Mouse (Mus musculus): ENCODE results near the gene Fam205a1.
"Not testable (repeated sequence)": the region's sequence is repeated elsewhere in the genome, so short reads cannot be mapped to it uniquely, and the experiment has no call there.

The Fam205a1 gene

DNA sequence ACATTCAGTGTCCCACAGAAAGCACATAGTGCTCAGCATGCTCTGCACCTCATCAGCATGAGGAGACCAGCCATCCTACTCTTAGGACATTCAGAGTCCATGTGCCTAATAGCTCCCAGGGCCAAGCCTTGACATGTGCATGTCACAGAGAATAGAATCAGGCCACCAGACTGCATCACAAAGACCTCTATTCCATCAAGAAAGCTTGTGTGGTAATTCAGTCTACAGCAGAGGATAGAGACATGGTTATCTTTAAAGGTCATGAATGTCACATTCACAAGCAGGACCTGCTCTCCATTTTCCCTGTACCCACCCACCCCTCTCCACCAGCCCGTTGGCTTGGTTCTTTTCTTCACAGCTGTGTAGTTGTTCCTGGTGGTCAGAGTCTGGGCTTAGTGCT, at the start of gene Fam205a1:
Fam205a1 (minus strand) TSS at position 101 of the 400 bp plus-strand sequence.
- in situ Hi-C loops (cut with MboI; ENCODE audit: low pct_unique_long_range_greater_than_20kb in 1 of 2, low sequenced_read_pairs in 2 of 2, unreplicated experiment in 1 of 2), result not testable (repeated sequence)

DNA sequence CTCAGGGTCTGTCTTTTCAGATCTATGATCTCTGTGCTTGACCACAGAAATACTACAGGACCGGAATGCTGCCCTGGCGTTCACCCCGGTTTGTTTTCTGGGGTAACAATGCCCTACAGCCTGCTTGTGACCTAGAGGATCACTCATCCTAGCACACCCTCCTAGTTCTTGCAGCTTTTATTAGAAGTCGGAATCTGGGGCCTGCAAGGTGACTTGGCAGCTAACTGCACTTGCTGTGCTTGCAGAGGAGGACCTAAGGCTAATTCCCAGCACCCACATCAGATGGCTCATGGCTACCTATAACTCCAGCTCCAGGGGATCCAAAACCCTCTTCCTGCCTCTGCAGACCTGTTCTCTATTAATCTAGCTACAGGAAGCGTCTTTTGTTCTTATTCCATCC, 49.0 kb upstream of the Fam205a1 start:
- in situ Hi-C loops (cut with MboI; ENCODE audit: low pct_unique_long_range_greater_than_20kb in 1 of 2, low sequenced_read_pairs in 2 of 2, unreplicated experiment in 1 of 2), result no loop called here

GRCm38 (mm10) chr4:42902174-42902573, 48.5 kb upstream of the Fam205a1 start:
- in situ Hi-C loops (cut with MboI; ENCODE audit: low pct_unique_long_range_greater_than_20kb in 1 of 2, low sequenced_read_pairs in 2 of 2, unreplicated experiment in 1 of 2), result no loop called here

DNA sequence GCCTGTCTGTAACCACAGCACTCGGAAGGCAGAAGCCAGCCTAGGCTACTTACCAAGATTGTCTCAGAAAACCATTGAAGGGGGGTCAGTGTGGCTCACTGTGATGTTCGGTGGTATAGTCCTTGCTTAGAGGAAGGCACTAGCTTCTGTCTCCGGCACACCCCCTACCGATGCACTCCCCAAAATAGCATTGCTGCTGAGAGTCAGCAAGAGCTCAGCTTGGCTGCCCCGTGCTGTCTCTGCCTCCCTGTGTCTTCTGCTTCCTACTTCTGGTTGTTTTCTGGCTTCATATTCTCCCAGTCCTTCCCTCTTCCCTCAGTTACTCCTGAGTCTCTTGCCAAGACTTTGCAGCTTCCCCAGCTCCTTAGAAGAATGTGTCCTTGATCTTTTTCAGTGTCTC, 47.2 kb upstream of the Fam205a1 start:
- in situ Hi-C loops (cut with MboI; ENCODE audit: low pct_unique_long_range_greater_than_20kb in 1 of 2, low sequenced_read_pairs in 2 of 2, unreplicated experiment in 1 of 2), result no loop called here

- in situ Hi-C loops (cut with MboI; ENCODE audit: low pct_unique_long_range_greater_than_20kb in 1 of 2, low sequenced_read_pairs in 2 of 2, unreplicated experiment in 1 of 2), result no loop called here
Measured at GRCm38 (mm10) chr4:42898914-42899313, 45.2 kb upstream of the Fam205a1 start.

GRCm38 (mm10) chr4:42895118-42895517, 41.4 kb upstream of the Fam205a1 start:
- in situ Hi-C loops (cut with MboI; ENCODE audit: low pct_unique_long_range_greater_than_20kb in 1 of 2, low sequenced_read_pairs in 2 of 2, unreplicated experiment in 1 of 2), result no loop called here

- in situ Hi-C loops (cut with MboI; ENCODE audit: low pct_unique_long_range_greater_than_20kb in 1 of 2, low sequenced_read_pairs in 2 of 2, unreplicated experiment in 1 of 2), result no loop called here
Measured at GRCm38 (mm10) chr4:42891176-42891575, 37.5 kb upstream of the Fam205a1 start.

- in situ Hi-C loops (cut with MboI; ENCODE audit: low pct_unique_long_range_greater_than_20kb in 1 of 2, low sequenced_read_pairs in 2 of 2, unreplicated experiment in 1 of 2), result no loop called here
Measured at GRCm38 (mm10) chr4:42888806-42889205, 35.1 kb upstream of the Fam205a1 start.

GRCm38 (mm10) chr4:42886926-42887325, 33.2 kb upstream of the Fam205a1 start:
- in situ Hi-C loops (cut with MboI; ENCODE audit: low pct_unique_long_range_greater_than_20kb in 1 of 2, low sequenced_read_pairs in 2 of 2, unreplicated experiment in 1 of 2), result no loop called here

DNA sequence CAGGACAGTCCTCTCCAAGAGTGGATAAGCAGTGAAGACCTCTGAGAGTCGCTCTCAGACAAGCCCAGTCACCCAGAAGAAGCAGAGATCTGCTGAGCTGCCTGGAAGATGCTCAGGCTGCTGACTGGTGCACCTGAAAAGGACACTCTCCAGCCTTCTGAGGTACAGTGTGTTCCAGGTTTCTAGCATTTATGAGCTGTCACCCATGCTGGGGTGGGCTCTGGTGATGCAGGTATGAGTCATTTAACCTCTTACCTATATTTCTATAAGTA, 26.9 kb upstream of the Fam205a1 start:
- in situ Hi-C loops (cut with MboI; ENCODE audit: low pct_unique_long_range_greater_than_20kb in 1 of 2, low sequenced_read_pairs in 2 of 2, unreplicated experiment in 1 of 2), result no loop called here

DNA sequence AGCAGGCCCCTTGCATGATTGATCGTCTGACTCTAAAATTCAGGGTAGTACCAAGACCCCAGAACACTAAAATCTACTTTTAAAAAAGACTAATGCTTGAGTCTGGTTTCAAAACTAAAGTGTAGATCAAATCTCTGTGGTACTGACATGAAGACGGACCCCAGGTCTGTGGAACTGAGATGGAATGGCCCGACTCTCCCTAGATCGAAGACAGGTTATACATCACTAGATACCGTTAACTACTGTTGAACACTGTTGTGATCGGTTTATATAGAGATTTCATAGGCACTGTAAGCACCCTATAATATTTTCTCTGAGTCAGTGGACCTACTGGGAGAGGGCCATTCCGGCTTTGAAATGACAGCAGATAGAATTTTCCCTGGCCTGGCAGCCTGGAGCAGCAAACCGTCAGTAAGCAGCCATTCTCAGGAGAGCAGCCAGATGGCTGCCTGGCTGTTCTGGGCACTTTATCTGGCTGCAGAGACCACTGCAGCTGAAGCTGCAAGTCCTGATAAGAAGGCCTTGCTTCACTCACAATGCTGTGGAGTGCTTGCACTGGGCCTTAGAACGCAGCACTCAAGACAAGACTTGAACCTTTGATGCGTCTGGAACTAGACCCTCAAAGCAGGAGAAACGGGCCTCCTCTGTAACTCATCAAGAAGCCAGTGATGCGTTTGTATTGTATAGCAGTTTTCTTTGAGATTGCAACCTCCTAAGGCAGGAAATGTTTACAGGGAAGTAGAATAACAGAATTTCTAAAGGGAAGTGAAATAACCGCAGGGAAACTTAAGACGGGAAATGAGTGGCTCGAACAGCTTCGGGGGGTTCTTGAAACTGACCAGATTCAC, 26.4 kb upstream of the Fam205a1 start:
- in situ Hi-C loops (cut with MboI; ENCODE audit: low pct_unique_long_range_greater_than_20kb in 1 of 2, low sequenced_read_pairs in 2 of 2, unreplicated experiment in 1 of 2), result loop anchor here in 1 of 2 experiments (5.0 kb wide), 1 partner anchor 82 kb away; no protein-coding TSS in a partner anchor

DNA sequence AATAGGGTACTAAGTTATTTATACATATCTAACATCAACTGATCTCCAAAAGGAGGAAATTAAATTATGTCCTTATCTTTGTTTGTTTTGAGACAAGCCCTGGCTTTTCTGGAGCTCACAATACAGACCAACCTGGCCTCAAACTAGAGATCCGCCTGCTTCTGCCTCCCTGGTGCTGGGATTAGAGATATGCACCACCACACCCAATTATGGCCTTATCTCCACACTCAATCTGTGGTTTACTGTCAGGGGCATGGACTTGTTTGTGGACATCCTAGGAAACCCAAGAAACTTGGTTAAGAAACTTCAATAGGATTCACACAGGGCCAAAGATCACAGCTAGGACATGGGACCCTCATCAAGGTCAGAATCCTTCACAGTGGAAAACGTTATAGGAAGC, 24.0 kb upstream of the Fam205a1 start:
- in situ Hi-C loops (cut with MboI; ENCODE audit: low pct_unique_long_range_greater_than_20kb in 1 of 2, low sequenced_read_pairs in 2 of 2, unreplicated experiment in 1 of 2), result loop anchor here in 1 of 2 experiments (5.0 kb wide), 1 partner anchor 85 kb away; no protein-coding TSS in a partner anchor

DNA sequence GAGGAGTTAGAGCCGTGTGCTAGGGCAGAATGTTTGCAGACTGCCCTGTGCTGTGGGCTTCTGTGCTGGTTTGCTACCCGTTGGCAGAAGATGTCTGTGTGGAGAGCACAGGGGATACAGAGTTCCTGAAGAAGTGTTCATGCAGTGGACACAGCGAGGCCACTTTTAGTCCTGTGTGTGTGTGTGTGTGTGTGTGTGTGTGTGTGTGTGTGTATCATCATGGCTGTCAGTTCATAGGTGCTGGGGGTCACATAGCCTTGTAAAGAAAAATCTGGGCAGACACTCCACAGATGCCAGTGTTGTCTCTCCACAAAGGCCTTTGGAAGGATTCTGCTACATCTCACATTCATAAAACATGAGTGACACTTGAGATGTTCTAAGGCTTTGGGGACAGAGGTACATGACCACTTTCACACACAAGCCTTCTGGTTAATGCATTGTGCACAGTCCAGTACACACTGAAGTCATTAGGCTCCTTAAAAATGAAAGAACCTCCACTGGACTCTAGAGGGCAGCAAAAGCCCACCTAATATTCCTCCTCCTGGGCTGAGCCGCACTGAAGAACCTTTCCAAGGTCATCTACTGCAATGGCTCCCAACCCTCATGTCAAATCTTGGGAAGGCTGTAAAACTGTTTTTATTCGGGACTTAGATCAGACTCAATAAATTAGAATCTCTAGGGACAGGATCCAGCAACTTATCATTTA, 23.1 kb upstream of the Fam205a1 start:
- in situ Hi-C loops (cut with MboI; ENCODE audit: low pct_unique_long_range_greater_than_20kb in 1 of 2, low sequenced_read_pairs in 2 of 2, unreplicated experiment in 1 of 2), result loop anchor here in 1 of 2 experiments (5.0 kb wide), 1 partner anchor 86 kb away; no protein-coding TSS in a partner anchor

DNA sequence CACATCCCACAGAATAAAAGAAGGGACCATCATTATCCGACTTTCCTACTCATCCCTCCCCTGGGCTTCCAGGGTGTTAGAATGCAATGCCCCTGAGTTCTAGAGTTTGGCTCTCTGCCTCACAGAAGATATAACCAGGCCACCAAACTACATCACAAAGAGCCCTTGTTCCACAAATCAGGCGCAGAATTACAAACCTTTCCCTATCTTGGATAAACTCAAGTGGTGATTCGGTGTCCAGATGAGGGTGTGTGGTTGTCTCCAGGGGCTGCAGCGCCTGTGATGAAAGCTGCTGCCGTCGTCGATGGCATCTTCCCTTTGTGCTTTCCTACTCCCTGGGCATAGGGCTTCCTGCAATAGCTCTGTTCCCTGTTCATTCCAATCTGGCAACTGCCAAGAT, 20.4 kb upstream of the Fam205a1 start, which contains the start of gene Fam205c:
Fam205c (minus strand) TSS at position 101 of the 400 bp plus-strand sequence.
- in situ Hi-C loops (cut with MboI; ENCODE audit: low pct_unique_long_range_greater_than_20kb in 1 of 2, low sequenced_read_pairs in 2 of 2, unreplicated experiment in 1 of 2), result loop anchor here in 1 of 2 experiments (5.0 kb wide), 1 partner anchor 88 kb away; no protein-coding TSS in a partner anchor

DNA sequence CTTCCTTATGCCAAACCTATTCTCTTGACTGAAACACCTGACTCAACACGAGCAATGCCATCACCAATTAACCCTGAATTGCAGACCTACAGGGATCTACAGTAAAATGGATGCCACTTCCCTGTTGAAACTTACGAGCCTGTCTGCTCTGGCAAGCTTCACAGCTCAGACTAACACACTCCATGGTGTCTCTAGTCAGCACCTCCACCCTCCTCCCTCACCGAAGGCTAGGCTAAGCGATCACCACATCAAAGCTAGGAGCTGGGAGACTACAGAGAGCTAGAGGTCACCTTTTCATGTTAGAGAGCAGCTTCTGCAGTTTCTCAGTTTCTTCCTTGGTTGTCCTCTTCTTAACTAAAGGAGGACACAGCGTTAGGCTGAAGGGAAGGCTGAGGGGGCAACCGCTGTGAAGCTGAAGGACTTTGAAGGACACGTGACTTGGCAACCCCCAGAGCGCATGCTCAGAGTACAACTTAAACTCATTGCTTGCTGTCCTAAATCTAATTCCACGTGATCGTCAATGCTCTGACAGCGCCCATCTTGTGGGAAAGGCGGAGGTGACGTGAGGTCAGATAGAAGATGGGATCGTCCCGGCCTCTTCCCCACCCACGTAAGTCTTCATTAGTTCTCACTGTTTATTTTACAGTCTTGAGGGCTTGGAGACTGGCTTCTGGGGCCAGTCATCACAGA, 19.2 kb upstream of the Fam205a1 start:
- in situ Hi-C loops (cut with MboI; ENCODE audit: low pct_unique_long_range_greater_than_20kb in 1 of 2, low sequenced_read_pairs in 2 of 2, unreplicated experiment in 1 of 2), result loop anchor here in 1 of 2 experiments (5.0 kb wide), 1 partner anchor 89 kb away; no protein-coding TSS in a partner anchor

DNA sequence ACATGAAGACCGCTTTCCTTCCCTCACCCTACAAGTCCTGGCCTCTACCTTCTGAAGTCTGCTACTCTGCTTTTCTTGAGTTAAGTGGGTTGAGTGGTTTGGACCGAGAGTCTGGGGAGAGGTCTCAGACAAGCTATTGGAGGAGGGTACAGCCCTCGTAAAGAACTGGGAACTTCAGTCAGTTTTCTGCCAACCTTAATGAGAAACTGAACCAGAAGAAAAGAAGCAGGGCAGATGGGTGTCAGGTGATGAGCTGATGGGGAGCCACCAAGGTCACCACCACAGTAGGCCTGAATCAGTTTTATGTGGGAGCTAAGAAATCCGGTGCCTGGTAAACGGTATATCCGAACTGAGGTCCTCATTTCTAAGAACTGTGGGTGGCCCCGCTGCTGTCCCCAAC, 18.5 kb upstream of the Fam205a1 start:
- in situ Hi-C loops (cut with MboI; ENCODE audit: low pct_unique_long_range_greater_than_20kb in 1 of 2, low sequenced_read_pairs in 2 of 2, unreplicated experiment in 1 of 2), result loop anchor here in 1 of 2 experiments (5.0 kb wide), 1 partner anchor 90 kb away; no protein-coding TSS in a partner anchor

- in situ Hi-C loops (cut with MboI; ENCODE audit: low pct_unique_long_range_greater_than_20kb in 1 of 2, low sequenced_read_pairs in 2 of 2, unreplicated experiment in 1 of 2), result loop anchor here in 1 of 2 experiments (5.0 kb wide), 1 partner anchor 92 kb away; no protein-coding TSS in a partner anchor
Measured at GRCm38 (mm10) chr4:42870748-42871147, 17.1 kb upstream of the Fam205a1 start.

DNA sequence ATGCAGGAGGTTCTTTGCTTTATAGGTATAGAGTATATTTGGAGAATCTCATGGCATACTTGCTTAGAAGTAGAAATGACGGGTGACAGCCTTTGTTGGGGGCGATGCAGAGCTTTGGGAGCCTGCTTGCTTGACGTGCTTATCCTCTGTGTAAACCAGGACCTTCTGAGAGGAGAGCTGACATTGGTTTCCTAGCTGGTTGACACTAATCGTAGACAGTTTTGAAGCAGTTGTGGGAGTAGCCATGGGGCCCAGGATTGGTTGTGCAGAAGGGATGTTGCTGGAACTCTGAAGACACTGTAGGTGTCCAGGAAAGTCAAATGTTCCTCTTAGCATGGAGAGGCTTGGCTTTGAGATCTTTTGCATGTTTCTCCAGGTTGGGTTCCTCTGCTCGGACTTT, 14.5 kb upstream of the Fam205a1 start:
- in situ Hi-C loops (cut with MboI; ENCODE audit: low pct_unique_long_range_greater_than_20kb in 1 of 2, low sequenced_read_pairs in 2 of 2, unreplicated experiment in 1 of 2), result no loop called here

GRCm38 (mm10) chr4:42867390-42867789, 13.7 kb upstream of the Fam205a1 start:
- in situ Hi-C loops (cut with MboI; ENCODE audit: low pct_unique_long_range_greater_than_20kb in 1 of 2, low sequenced_read_pairs in 2 of 2, unreplicated experiment in 1 of 2), result no loop called here

Measured in mouse embryonic stem cell (cell line).